Mouse (Mus musculus) liver, adult 2 months (tissue): Measurements from ENCODE around the gene P2rx5.

Experiments
- CTCF ChIP-seq: fragments of 200-500 bp; IDR thresholded peaks from 2 replicates; pipeline ENCODE4 v1.5.1; 2011; ENCODE audit warnings: low read depth, low read length, control low read depth
- POLR2A ChIP-seq: fragments of 200-500 bp; IDR thresholded peaks from 2 replicates; pipeline ENCODE4 v1.6.1; 2011; ENCODE audit warnings: low read length, control low read depth; ENCODE audit not compliant: insufficient read depth; ENCODE audit errors: extremely low read depth

DNA sequence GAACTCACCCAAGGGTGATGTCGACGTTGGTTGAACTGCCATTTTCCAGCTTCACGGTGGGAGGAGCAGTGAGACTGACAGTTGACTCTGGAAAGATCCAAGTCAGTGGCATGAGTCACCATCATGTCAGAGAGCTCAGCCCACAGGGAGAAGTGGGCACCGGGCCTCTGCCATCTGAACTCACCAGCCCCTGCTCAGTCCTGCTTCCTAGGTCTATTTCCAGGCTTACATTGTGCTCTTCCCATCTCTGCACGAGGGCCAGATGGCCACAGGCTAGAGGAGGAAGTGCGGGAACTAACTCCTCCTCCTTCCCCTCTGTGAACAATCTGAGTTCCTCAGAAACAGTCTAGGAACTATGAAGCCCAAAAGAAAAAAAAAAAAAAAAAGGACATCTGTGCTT is 32.8 kb downstream of the P2rx5 start:
- TF ChIP-seq POLR2A (no peak), CTCF (no peak)
